Mouse (Mus musculus) thymus, adult 2 months (tissue): ENCODE measurements around the gene Hectd1. TPM values are rescaled to one million over a fixed set of nuclear protein-coding genes. Genes with fewer than 3 reads are reported as not detected.

Source experiments
- DNase-seq: peaks from one replicate; pipeline ENCODE4 v3.0.0; 2021
- H3K27ac ChIP-seq: fragments of 200-500 bp; 2 replicates; pipeline ENCODE4 v1.5.1; 2012; ENCODE audit warnings: low read length, control low read depth; ENCODE audit not compliant: control insufficient read depth, insufficient read depth
- H3K27me3 ChIP-seq: fragments of 200-500 bp; 2 replicates; pipeline ENCODE4 v1.6.1; 2012; ENCODE audit warnings: mild to moderate bottlenecking, low read length, moderate library complexity, mixed read lengths; ENCODE audit not compliant: control insufficient read depth, insufficient read depth
- H3K36me3 ChIP-seq: fragments of 200-500 bp; 2 replicates; pipeline ENCODE4 v1.6.1; 2012; ENCODE audit warnings: mild to moderate bottlenecking, low read length, moderate library complexity; ENCODE audit not compliant: control insufficient read depth, insufficient read depth
- H3K4me1 ChIP-seq: fragments of 200-500 bp; replicated peaks from 2 replicates; pipeline ENCODE4 v1.6.1; 2012; ENCODE audit warnings: low read length; ENCODE audit not compliant: control insufficient read depth, insufficient read depth
- H3K4me3 ChIP-seq: fragments of 200-500 bp; 2 replicates; pipeline ENCODE4 v1.5.1; 2012; ENCODE audit warnings: mild to moderate bottlenecking, low read length, control low read depth, moderate library complexity; ENCODE audit not compliant: control insufficient read depth, insufficient read depth
- CTCF ChIP-seq: fragments of 200-500 bp; IDR thresholded peaks from 2 replicates; pipeline ENCODE4 v1.5.1; 2012; ENCODE audit warnings: mild to moderate bottlenecking, control low read depth, low read length, moderate library complexity, borderline replicate concordance; ENCODE audit not compliant: control insufficient read depth, poor library complexity, insufficient read depth; ENCODE audit errors: extremely low read depth
- POLR2A ChIP-seq: fragments of 200-500 bp; IDR thresholded peaks from 2 replicates; pipeline ENCODE4 v1.6.1; 2012; ENCODE audit warnings: mild to moderate bottlenecking, low read length, control low read depth, moderate library complexity; ENCODE audit not compliant: control insufficient read depth, poor library complexity, insufficient read depth; ENCODE audit errors: extremely low read depth
- WGBS: fragments of 180-500 bp; shearing (Covaris S2); methylation state at CpG from one replicate; pipeline ENCODE4 v1.1.7; 2018; 5-methylcytosine and 5-hydroxymethylcytosine counted together
- polyA plus RNA-seq: library from polyadenylated mRNA; depleted of rRNA; stranded (reverse); fragments of >200 nt; gene quantifications from 2 replicates; pipeline ENCODE4 v1.2.3, GENCODE M21; 2012

Gene Hectd1
- polyA plus RNA-seq, 1 experiment = 27.7 TPM

DNA sequence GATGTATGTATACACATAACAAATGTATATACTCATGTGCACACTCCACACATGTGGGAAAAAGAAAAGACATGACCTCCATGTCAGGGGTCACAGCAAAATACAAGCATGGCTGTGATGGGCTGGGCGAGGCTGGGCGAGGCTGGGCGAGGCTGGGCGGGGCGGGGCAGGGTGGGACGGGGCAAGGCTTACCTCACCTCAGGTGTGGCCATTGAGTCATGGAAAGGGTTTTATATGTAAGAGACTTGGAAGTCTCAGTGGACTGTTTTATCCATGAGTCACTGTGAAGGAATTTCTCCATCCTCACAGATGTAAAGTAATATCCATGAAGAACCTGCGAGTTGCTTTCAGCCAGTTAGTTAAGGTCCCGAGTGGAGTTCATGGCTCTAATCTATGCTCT is 107.5 kb downstream of the Hectd1 start:
- Histone ChIP-seq H3K4me3 (no peak overlapping the region), H3K36me3 (no peaks in the 10 kb centered on the region), H3K27me3 (no peaks in the 10 kb centered on the region), H3K27ac (no peak overlapping the region), H3K4me1 (no peaks in the 10 kb centered on the region)
- no peak for DNase-seq
- over 99% methylated on average over 8 of the region's 8 CpGs for WGBS
- no peak for TF ChIP-seq POLR2A
- TF ChIP-seq CTCF = no peak

DNA sequence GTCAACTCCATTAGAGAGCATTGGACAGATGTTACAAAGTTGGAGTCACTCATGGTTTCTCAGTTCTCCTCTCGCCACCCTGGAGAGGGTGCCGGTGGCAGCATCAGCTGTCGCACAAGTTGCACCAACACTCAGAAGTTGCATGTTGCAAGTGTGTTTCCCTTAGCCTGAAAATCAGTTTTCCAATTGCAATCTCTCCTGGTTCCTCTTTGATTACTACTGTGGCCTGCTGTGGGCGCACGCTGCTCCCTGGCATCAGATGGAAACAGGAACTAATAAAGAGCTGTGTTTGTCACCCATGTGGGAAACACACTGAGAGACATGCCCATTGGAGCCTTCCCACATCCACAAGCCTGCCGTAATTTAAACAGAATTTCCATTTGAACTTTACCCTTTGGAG is 110.7 kb downstream of the Hectd1 start:
- WGBS = 92% methylated on average over 6 of the region's 6 CpGs
- no peak for DNase-seq

DNA sequence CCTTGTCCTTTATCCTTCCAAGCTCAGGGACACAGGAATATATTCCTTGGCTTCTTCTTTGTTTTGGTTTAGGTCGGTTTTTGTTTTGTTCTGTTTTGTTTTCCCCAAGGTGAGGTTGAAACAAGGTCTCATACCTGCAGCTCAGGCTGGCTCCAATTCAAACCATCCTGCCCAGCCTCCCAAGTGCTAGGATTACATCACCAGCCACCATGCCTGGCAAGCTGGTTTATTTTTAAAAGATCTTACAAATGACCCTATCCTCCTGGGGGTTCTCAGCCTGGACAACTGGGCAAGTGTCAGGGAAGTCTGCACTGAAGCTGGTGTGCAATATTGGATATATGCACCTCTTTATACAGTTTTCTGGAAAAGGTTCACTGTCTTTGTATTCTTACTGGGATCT is 116.7 kb downstream of the Hectd1 start:
- WGBS = 87% methylated on average over 1 of the region's 1 CpGs
- Histone ChIP-seq H3K4me3 (no peak overlapping the region), H3K36me3 (no peaks in the 10 kb centered on the region), H3K4me1 (peaks cover 3% of the 10 kb centered on the region; the same call in 1 of the 2 replicates), H3K27ac (no peak overlapping the region), H3K27me3 (no peaks in the 10 kb centered on the region)
- no peak for DNase-seq
- TF ChIP-seq CTCF (no peak), POLR2A (no peak)

More for the DNA sequence above, 110.7 kb downstream of the Hectd1 start:
- Histone ChIP-seq H3K36me3 (no peaks in the 10 kb centered on the region), H3K4me1 (no peaks in the 10 kb centered on the region), H3K4me3 (no peak overlapping the region), H3K27me3 (no peaks in the 10 kb centered on the region), H3K27ac (no peak overlapping the region)
- TF ChIP-seq CTCF (no peak), POLR2A (no peak)

DNA sequence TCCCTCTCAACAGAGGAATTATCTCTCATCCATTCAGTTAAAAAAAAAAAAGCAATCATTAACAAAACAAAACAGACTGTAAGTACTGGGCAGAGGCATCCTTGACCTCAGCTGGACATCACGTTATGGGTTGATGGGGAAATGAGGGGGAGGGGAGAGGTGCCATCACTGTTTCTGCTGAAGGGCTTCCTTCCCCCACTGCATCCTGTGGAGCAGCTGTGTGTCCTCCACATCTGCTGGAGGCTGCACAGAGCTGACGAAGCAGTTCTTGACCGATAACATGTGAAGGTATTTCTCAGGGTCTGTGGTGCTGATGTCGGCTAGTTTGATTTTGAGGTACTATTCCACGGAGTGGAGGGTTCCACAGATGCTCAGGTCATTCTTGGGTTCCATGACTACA is 119.2 kb downstream of the Hectd1 start:
- TF ChIP-seq CTCF (no peak), POLR2A (no peak)
- 64% methylated on average over 5 of the region's 5 CpGs for WGBS

DNA sequence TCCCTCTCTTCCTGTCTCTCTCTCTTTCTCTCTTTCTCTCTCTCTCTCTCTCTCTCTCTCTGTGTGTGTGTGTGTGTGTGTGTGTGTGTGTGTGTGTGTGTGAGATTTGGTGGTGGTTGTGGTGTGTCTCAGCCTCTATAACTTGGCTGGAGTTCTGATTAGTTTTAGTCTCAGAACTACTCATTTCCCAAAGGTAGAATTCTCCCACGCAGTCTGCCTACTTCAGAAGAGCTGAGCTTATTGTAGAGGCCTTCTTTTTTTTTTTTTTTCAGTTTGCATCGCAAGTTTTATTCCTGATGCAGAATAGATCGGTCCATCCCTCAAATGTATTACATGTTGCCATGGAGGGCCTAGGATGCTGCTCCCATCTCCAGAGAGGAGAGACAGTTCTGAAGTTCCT is 119.6 kb downstream of the Hectd1 start:
- H3K27me3 ChIP-seq = no peaks in the 10 kb centered on the region
- peaks cover 3% of the 10 kb centered on the region; the same call in 1 of the 2 replicates for H3K4me1 ChIP-seq
- H3K36me3 ChIP-seq = no peaks in the 10 kb centered on the region
- TF ChIP-seq POLR2A (no peak), CTCF (no peak)
- no peak for DNase-seq
- H3K4me3 ChIP-seq = no peak overlapping the region
- 91% methylated on average over 3 of the region's 3 CpGs for WGBS
- no peak overlapping the region for H3K27ac ChIP-seq

More for the DNA sequence above, 119.2 kb downstream of the Hectd1 start:
- H3K27ac ChIP-seq = no peak overlapping the region
- no peaks in the 10 kb centered on the region for H3K36me3 ChIP-seq
- peaks cover 3% of the 10 kb centered on the region; the same call in 1 of the 2 replicates for H3K4me1 ChIP-seq
- no peak for DNase-seq
- H3K27me3 ChIP-seq = no peaks in the 10 kb centered on the region
- no peak overlapping the region for H3K4me3 ChIP-seq

DNA sequence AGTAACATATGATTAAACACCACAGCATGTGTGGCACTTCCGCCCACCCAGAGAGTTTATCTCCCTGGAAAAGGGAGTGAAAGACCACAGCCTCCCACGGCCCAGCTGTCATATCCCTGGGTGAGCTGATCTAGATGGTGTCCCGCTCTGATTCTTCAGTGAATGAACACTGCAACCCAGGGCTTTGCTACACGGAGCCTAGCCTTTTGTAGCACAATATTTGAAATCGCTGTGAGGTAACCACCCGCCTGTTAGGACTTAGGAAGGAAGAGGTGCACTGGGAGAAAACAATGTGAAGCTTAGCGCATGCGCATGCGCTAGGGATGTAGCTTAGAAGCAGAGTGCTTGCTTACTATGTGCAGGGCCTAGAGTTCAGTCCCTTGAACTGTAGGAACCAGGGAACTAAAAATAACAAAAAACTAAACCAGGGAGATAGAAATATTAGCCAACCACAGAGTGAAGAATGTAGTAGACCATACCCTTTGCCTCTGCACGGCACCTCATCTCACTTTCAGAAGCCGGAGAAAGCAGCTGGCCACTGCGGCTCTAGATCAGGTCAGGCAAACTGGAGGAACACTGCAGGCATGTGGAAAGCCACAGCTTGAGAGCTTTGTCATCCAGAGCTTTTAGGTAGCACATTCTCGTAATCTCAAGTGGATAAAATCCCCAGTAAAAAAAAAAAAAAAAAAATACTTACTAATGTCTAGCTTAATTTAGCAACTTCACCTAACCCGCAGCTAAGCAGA is 120.2 kb downstream of the Hectd1 start:
- TF ChIP-seq CTCF (no peak), POLR2A (no peak)
- Histone ChIP-seq H3K36me3 (no peaks in the 10 kb centered on the region), H3K4me1 (peaks cover 5% of the 10 kb centered on the region), H3K27ac (no peak overlapping the region), H3K4me3 (no peak overlapping the region), H3K27me3 (no peaks in the 10 kb centered on the region)
- no peak for DNase-seq
- WGBS = 84% methylated on average over 14 of the region's 14 CpGs
